Mouse (Mus musculus): Measurements from ENCODE around the gene Nlrp9b. TPM values are rescaled to one million over a fixed set of nuclear protein-coding genes. Genes with fewer than 3 reads are reported as not detected.
"Not testable (repeated sequence)": the region's sequence is repeated elsewhere in the genome, so short reads cannot be mapped to it uniquely, and the experiment has no call there.

Nlrp9b gene
- total RNA-seq, 2 experiments from 2014 or later = not detected

DNA sequence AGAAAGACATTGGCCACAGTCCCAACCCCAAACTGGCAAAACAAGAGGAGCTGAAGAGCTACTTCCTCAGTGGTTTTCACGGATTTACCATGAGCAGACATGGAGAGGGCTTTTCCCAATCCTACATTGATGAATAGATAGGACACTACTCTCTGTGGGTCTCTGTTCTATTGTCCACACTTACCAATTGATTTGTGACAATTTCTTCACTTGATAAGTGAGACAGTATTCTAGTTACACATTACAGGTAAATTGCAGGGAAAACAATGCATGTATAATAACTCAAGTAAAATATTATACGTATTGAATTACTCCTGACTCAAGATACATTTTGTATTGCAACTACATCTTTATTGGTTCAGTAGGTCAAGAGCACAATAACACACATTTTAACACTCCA lies 131.2 kb downstream of the Nlrp9b start, which contains the start of gene Gm16442:
TSS of gene Gm16442 (minus strand) at position 101 of the 400 bp plus-strand sequence.
- not testable (repeated sequence) for DNase-seq (ENCODE audit: low spot score in 2 of 2)

Other genes with a start within 250 kb of the Nlrp9b start
- gene Nectin2, start 241.0 kb upstream of the Nlrp9b start, total RNA-seq (2021) = 10 to 100 TPM; 72.0 to 80.6 TPM
- 10 to 100 TPM; 59.8 to 84.7 TPM for gene Bcam, start 220.4 kb upstream of the Nlrp9b start, total RNA-seq (2021)
- gene Cblc, start 194.7 kb upstream of the Nlrp9b start, total RNA-seq (2021) = 1 to 10 TPM in 1 of 2 experiments, under 1 TPM in 1; 0.68 to 1.0 TPM
- gene Bcl3, start 168.7 kb upstream of the Nlrp9b start, total RNA-seq (2021) = 10 to 100 TPM in 1 of 2 experiments, 1 to 10 TPM in 1; 9.6 to 11.5 TPM
- not detected for gene Gm19345, start 139.5 kb upstream of the Nlrp9b start, total RNA-seq (2021)
- gene Ceacam16, start 130.2 kb upstream of the Nlrp9b start, total RNA-seq (2021) = under 1 TPM in 1 of 2 experiments, not detected in 1; 0.20 TPM
- gene Ceacam19, start 103.5 kb upstream of the Nlrp9b start, total RNA-seq (2021) = not detected
- 10 to 100 TPM; 21.6 to 22.0 TPM for gene Pvr, start 70.3 kb upstream of the Nlrp9b start, total RNA-seq (2021)
- gene Igsf23, start 40.7 kb upstream of the Nlrp9b start, total RNA-seq (2021) = under 1 TPM in 1 of 2 experiments, not detected in 1; 0.28 TPM
- gene Ceacam20, start 26.1 kb upstream of the Nlrp9b start, total RNA-seq (2021) = not detected
- gene Vmn1r91, start 108.2 kb downstream of the Nlrp9b start, total RNA-seq (2021) = not detected
- gene Gm16442, start 131.1 kb downstream of the Nlrp9b start, total RNA-seq (2021) = not detected
- gene Vmn1r93, start 147.6 kb downstream of the Nlrp9b start, total RNA-seq (2021) = not detected
- gene Vmn1r94, start 176.9 kb downstream of the Nlrp9b start, total RNA-seq (2021) = not detected
- not detected for gene Vmn1r95, start 202.2 kb downstream of the Nlrp9b start, total RNA-seq (2021)
- gene Gm6164, start 214.1 kb downstream of the Nlrp9b start, total RNA-seq (2021) = not detected
- gene Gm4498, start 242.4 kb downstream of the Nlrp9b start, total RNA-seq (2021) = not detected

Measured in adrenal gland, postnatal 4 days (tissue).